Mouse (Mus musculus) heart, embryonic 11.5 days (tissue): ENCODE measurements around the gene Alkbh6. TPM values are rescaled to one million over a fixed set of nuclear protein-coding genes. Genes with fewer than 3 reads are reported as not detected.

ENCODE experiments used
- ATAC-seq: fragments of 200-750 bp; cut with Nextera tagmentation; replicated peaks from 2 replicates; pipeline ENCODE4 v1.8.0; 2017; ENCODE audit warnings: moderate library complexity; ENCODE audit not compliant: insufficient number of reproducible peaks, low FRiP score, low TSS enrichment
- H3K27ac ChIP-seq: fragments of 300-500 bp; sonication (generic); 2 replicates; pipeline ENCODE4 v1.5.1; 2014; ENCODE audit warnings: mild to moderate bottlenecking, low read depth, low read length
- H3K27me3 ChIP-seq: fragments of 300-500 bp; sonication (generic); 2 replicates; pipeline ENCODE4 v1.6.1; 2014; ENCODE audit warnings: mild to moderate bottlenecking, low read length, mixed read lengths; ENCODE audit not compliant: control insufficient read depth, insufficient read depth
- H3K36me3 ChIP-seq: fragments of 300-500 bp; sonication (generic); 2 replicates; pipeline ENCODE4 v1.6.1; 2014; ENCODE audit warnings: mild to moderate bottlenecking, low read length, moderate library complexity, mixed read lengths; ENCODE audit not compliant: control insufficient read depth, insufficient read depth
- H3K4me1 ChIP-seq: fragments of 300-500 bp; sonication (generic); 2 replicates; pipeline ENCODE4 v1.6.1; 2014; ENCODE audit warnings: low read length; ENCODE audit not compliant: control insufficient read depth, insufficient read depth
- H3K4me2 ChIP-seq: fragments of 300-500 bp; sonication (generic); 2 replicates; pipeline ENCODE4 v1.6.1; 2014; ENCODE audit warnings: mild to moderate bottlenecking, moderate library complexity
- H3K4me3 ChIP-seq: fragments of 300-500 bp; sonication (generic); 2 replicates; pipeline ENCODE4 v1.5.1; 2014; ENCODE audit warnings: low read depth, low read length
- H3K9ac ChIP-seq: fragments of 300-500 bp; sonication (generic); 2 replicates; pipeline ENCODE4 v1.6.1; 2014; ENCODE audit warnings: mild to moderate bottlenecking, low read depth, low read length, moderate library complexity
- H3K9me3 ChIP-seq: fragments of 300-500 bp; sonication (generic); replicated peaks from 2 replicates; pipeline ENCODE4 v1.6.1; 2016; ENCODE audit warnings: low read length; ENCODE audit not compliant: control insufficient read depth
- WGBS: fragments of 180-500 bp; shearing (Covaris S2); extraction: QIAGEN DNeasy Blood & Tissue Kit; methylation state at CpG from one replicate; pipeline ENCODE4 v1.1.7; 2014; ENCODE audit not compliant: insufficient replicate concordance; 5-methylcytosine and 5-hydroxymethylcytosine counted together
- polyA plus RNA-seq: library from polyadenylated mRNA; unstranded; fragments of >200 nt; fragmentation: Nextera tagmentation; extraction: Ambion mirVana; gene quantifications from 2 replicates; pipeline ENCODE4 v1.2.1, GENCODE M21; 2014

Alkbh6 gene
- polyA plus RNA-seq, 1 experiment from 2014 or later, result 66.1 TPM

- Histone ChIP-seq H3K27ac (no peak overlapping the region), H3K4me3 (no peak overlapping the region), H3K9ac (no peak overlapping the region), H3K9me3 (no peaks in the 10 kb centered on the region), H3K27me3 (peaks cover 6% of the 10 kb centered on the region), H3K4me1 (peaks cover 6% of the 10 kb centered on the region), H3K4me2 (no peak overlapping the region), H3K36me3 (no peaks in the 10 kb centered on the region)
- 58% methylated on average over 10 of the region's 10 CpGs for WGBS
- ATAC-seq, result no peak
Measured at GRCm38 (mm10) chr7:30289714-30290399, 18.7 kb upstream of the Alkbh6 start.

GRCm38 (mm10) chr7:30291215-30292131, 17.0 kb upstream of the Alkbh6 start, which contains the start of gene Clip3:
Gene Clip3, plus strand, starts transcription at chr7:30291728.
- H3K9me3 ChIP-seq, result no peaks in the 10 kb centered on the region
- peak; percentile 39; the same call in 1 of the 2 replicates for ATAC-seq
- WGBS, result 9% methylated on average over 35 of the region's 35 CpGs
- H3K27me3 ChIP-seq, result peaks cover 6% of the 10 kb centered on the region
- H3K4me2 ChIP-seq, result peak within 1 kb of the TSS; percentile 69
- peaks cover 6% of the 10 kb centered on the region for H3K4me1 ChIP-seq
- peak within 1 kb of the TSS; percentile 56 for H3K9ac ChIP-seq
- no peaks in the 10 kb centered on the region; the same call in 1 of the 2 replicates for H3K36me3 ChIP-seq
- peak within 1 kb of the TSS; percentile 63 for H3K4me3 ChIP-seq
- H3K27ac ChIP-seq, result peak within 1 kb of the TSS; percentile 10; the same call in 1 of the 2 replicates

- Histone ChIP-seq H3K36me3 (peaks cover 3% of the 10 kb centered on the region; the same call in 1 of the 2 replicates), H3K27ac (no peak overlapping the region), H3K9me3 (no peaks in the 10 kb centered on the region), H3K4me1 (peaks cover 6% of the 10 kb centered on the region), H3K4me2 (no peak overlapping the region), H3K9ac (no peak overlapping the region), H3K4me3 (no peak overlapping the region), H3K27me3 (0 out of 2 replicates have a peak, but pooled peaks cover 3% of the 10 kb centered on the region)
- WGBS, result 65% methylated on average over 13 of the region's 13 CpGs
- no peak for ATAC-seq
Measured at GRCm38 (mm10) chr7:30293795-30294194, 14.7 kb upstream of the Alkbh6 start.

- Histone ChIP-seq H3K9me3 (no peaks in the 10 kb centered on the region), H3K27ac (no peak overlapping the region), H3K36me3 (peaks cover 3% of the 10 kb centered on the region; the same call in 1 of the 2 replicates), H3K27me3 (0 out of 2 replicates have a peak, but pooled peaks cover 2% of the 10 kb centered on the region), H3K9ac (no peak overlapping the region), H3K4me2 (no peak overlapping the region), H3K4me1 (peaks cover 6% of the 10 kb centered on the region), H3K4me3 (no peak overlapping the region)
- no peak for ATAC-seq
- 76% methylated on average over 5 of the region's 5 CpGs for WGBS
Measured at GRCm38 (mm10) chr7:30294296-30294695, 14.2 kb upstream of the Alkbh6 start.

- 37% methylated on average over 10 of the region's 10 CpGs for WGBS
- Histone ChIP-seq H3K27ac (no peak overlapping the region), H3K4me2 (no peak overlapping the region), H3K9ac (no peak overlapping the region), H3K9me3 (no peaks in the 10 kb centered on the region), H3K4me1 (peaks cover 6% of the 10 kb centered on the region), H3K27me3 (no peaks in the 10 kb centered on the region), H3K36me3 (peaks cover 3% of the 10 kb centered on the region; the same call in 1 of the 2 replicates), H3K4me3 (no peak overlapping the region)
- no peak; the same call in 1 of the 2 replicates for ATAC-seq
Measured at GRCm38 (mm10) chr7:30295103-30295502, 13.4 kb upstream of the Alkbh6 start.

GRCm38 (mm10) chr7:30296816-30297215, 11.7 kb upstream of the Alkbh6 start:
- 0 out of 2 replicates have a peak, but pooled peaks cover 3% of the 10 kb centered on the region for H3K4me1 ChIP-seq
- 82% methylated on average over 15 of the region's 15 CpGs for WGBS
- no peak overlapping the region for H3K4me3 ChIP-seq
- ATAC-seq, result no peak
- H3K27me3 ChIP-seq, result no peaks in the 10 kb centered on the region
- no peak overlapping the region for H3K4me2 ChIP-seq
- H3K9ac ChIP-seq, result no peak overlapping the region
- H3K36me3 ChIP-seq, result peaks cover 3% of the 10 kb centered on the region; the same call in 1 of the 2 replicates
- H3K9me3 ChIP-seq, result no peaks in the 10 kb centered on the region
- no peak overlapping the region for H3K27ac ChIP-seq

GRCm38 (mm10) chr7:30297266-30297665, 11.3 kb upstream of the Alkbh6 start:
- no peaks in the 10 kb centered on the region for H3K4me1 ChIP-seq
- H3K36me3 ChIP-seq, result peaks cover 3% of the 10 kb centered on the region; the same call in 1 of the 2 replicates
- no peak overlapping the region for H3K27ac ChIP-seq
- H3K9me3 ChIP-seq, result no peaks in the 10 kb centered on the region
- ATAC-seq, result no peak
- 75% methylated on average over 16 of the region's 16 CpGs for WGBS
- H3K27me3 ChIP-seq, result no peaks in the 10 kb centered on the region
- H3K4me3 ChIP-seq, result no peak overlapping the region
- H3K9ac ChIP-seq, result no peak overlapping the region
- no peak overlapping the region for H3K4me2 ChIP-seq

- ATAC-seq, result no peak
- H3K9ac ChIP-seq, result no peak overlapping the region
- H3K36me3 ChIP-seq, result peaks cover 8% of the 10 kb centered on the region
- H3K27ac ChIP-seq, result no peak overlapping the region
- no peak overlapping the region for H3K4me3 ChIP-seq
- H3K9me3 ChIP-seq, result no peaks in the 10 kb centered on the region
- H3K4me1 ChIP-seq, result no peaks in the 10 kb centered on the region
- WGBS, result 42% methylated on average over 3 of the region's 3 CpGs
- no peaks in the 10 kb centered on the region for H3K27me3 ChIP-seq
- H3K4me2 ChIP-seq, result no peak overlapping the region
Measured at GRCm38 (mm10) chr7:30300914-30301313, 7.6 kb upstream of the Alkbh6 start.
